21 mouse cellular contexts compared by ENCODE assay signal in genomic region chr4:105156281-105156680, GRCm38 (mm10). TPM values are rescaled to one million over a fixed set of nuclear protein-coding genes. Genes with fewer than 3 reads are reported as not detected.
DNase-seq lines count a peak whose midpoint lies in the region; ATAC-seq and TF ChIP-seq lines count a peak whose summit lies in the region.
"Had no signal": no experiment of that assay in that cellular context is flagged by ENCODE, and none has a peak within 500 bp of the region (broad histone marks: within the 10 kb centered on the region; RNA-seq: fewer than 3 reads in every experiment).

No protein-coding gene starts in this region.

- no peak overlapping the region for H3K9ac ChIP-seq in forebrain, embryonic 12.5 days
- H3K9ac ChIP-seq in forebrain, embryonic 15.5 days (replicated peaks) = no peak overlapping the region
- H3K9ac ChIP-seq in hindbrain, embryonic 14.5 days = no peak overlapping the region
- H3K9ac ChIP-seq in hindbrain, embryonic 16.5 days (ENCODE audit: low read depth, low read length) = no peak overlapping the region
- no peak overlapping the region for H3K9ac ChIP-seq in midbrain, embryonic 13.5 days (replicated peaks)
- H3K9ac ChIP-seq in midbrain, embryonic 15.5 days = no peak overlapping the region
- H3K9ac ChIP-seq: liver, postnatal 0 days had no signal

- H3K27me3 ChIP-seq in forebrain, embryonic 12.5 days = no peaks in the 10 kb centered on the region
- no peaks in the 10 kb centered on the region for H3K27me3 ChIP-seq in forebrain, embryonic 15.5 days
- H3K27me3 ChIP-seq in hindbrain, embryonic 14.5 days (ENCODE audit: control insufficient read depth, insufficient read depth, low read length) = no peaks in the 10 kb centered on the region
- no peaks in the 10 kb centered on the region for H3K27me3 ChIP-seq in hindbrain, embryonic 16.5 days (replicated peaks; ENCODE audit: control insufficient read depth, insufficient read depth, low read length)
- H3K27me3 ChIP-seq in midbrain, embryonic 13.5 days = no peaks in the 10 kb centered on the region
- no peaks in the 10 kb centered on the region for H3K27me3 ChIP-seq in midbrain, embryonic 15.5 days (replicated peaks)
- no peaks in the 10 kb centered on the region for H3K27me3 ChIP-seq in myocyte (ENCODE audit: control insufficient read depth, insufficient read depth, insufficient read length)

- H3K9me3 ChIP-seq in forebrain, embryonic 12.5 days = no peaks in the 10 kb centered on the region
- no peaks in the 10 kb centered on the region for H3K9me3 ChIP-seq in forebrain, embryonic 15.5 days
- H3K9me3 ChIP-seq in hindbrain, embryonic 14.5 days (ENCODE audit: control insufficient read depth, low read length) = no peaks in the 10 kb centered on the region
- no peaks in the 10 kb centered on the region for H3K9me3 ChIP-seq in hindbrain, embryonic 16.5 days (ENCODE audit: control insufficient read depth, low read length)
- no peaks in the 10 kb centered on the region for H3K9me3 ChIP-seq in midbrain, embryonic 13.5 days
- H3K9me3 ChIP-seq in midbrain, embryonic 15.5 days = no peaks in the 10 kb centered on the region

- peak overlapping the region; percentile 66; the same call in 1 of the 2 replicates for H3K4me2 ChIP-seq in forebrain, embryonic 12.5 days
- no peak overlapping the region for H3K4me2 ChIP-seq in forebrain, embryonic 15.5 days (replicated peaks)
- peak overlapping the region; percentile 78 for H3K4me2 ChIP-seq in hindbrain, embryonic 14.5 days (replicated peaks)
- no peak overlapping the region for H3K4me2 ChIP-seq in hindbrain, embryonic 16.5 days (ENCODE audit: low read length)
- H3K4me2 ChIP-seq in midbrain, embryonic 13.5 days (replicated peaks) = peak overlapping the region; percentile 68
- H3K4me2 ChIP-seq in midbrain, embryonic 15.5 days = no peak overlapping the region
- no peak overlapping the region for H3K4me2 ChIP-seq in myocyte (ENCODE audit: low read depth)

- no peak overlapping the region for H3K4me3 ChIP-seq in forebrain, embryonic 12.5 days (replicated peaks)
- H3K4me3 ChIP-seq in forebrain, embryonic 15.5 days = no peak overlapping the region
- H3K4me3 ChIP-seq in hindbrain, embryonic 14.5 days (replicated peaks; ENCODE audit: low read length) = no peak overlapping the region
- no peak overlapping the region for H3K4me3 ChIP-seq in hindbrain, embryonic 16.5 days (ENCODE audit: low read length)
- H3K4me3 ChIP-seq in midbrain, embryonic 13.5 days (replicated peaks) = no peak overlapping the region
- H3K4me3 ChIP-seq in midbrain, embryonic 15.5 days = no peak overlapping the region
- H3K4me3 ChIP-seq in myocyte = peak overlapping the region; percentile 93

- no peak for ATAC-seq in forebrain, embryonic 12.5 days (ENCODE audit: low FRiP score)
- no peak for ATAC-seq in forebrain, embryonic 15.5 days (replicated peaks)
- no peak for ATAC-seq in hindbrain, embryonic 14.5 days (ENCODE audit: low FRiP score)
- ATAC-seq in hindbrain, embryonic 16.5 days = no peak
- ATAC-seq in midbrain, embryonic 13.5 days = no peak
- no peak for ATAC-seq in midbrain, embryonic 15.5 days (replicated peaks)

- peak overlapping the region; percentile 98; the same call in 1 of the 2 replicates for H3K27ac ChIP-seq in forebrain, embryonic 12.5 days
- H3K27ac ChIP-seq in forebrain, embryonic 15.5 days (replicated peaks) = no peak overlapping the region
- H3K27ac ChIP-seq in hindbrain, embryonic 14.5 days = no peak overlapping the region
- H3K27ac ChIP-seq in hindbrain, embryonic 16.5 days (ENCODE audit: low read depth, low read length) = no peak overlapping the region
- H3K27ac ChIP-seq in midbrain, embryonic 13.5 days = no peak overlapping the region
- H3K27ac ChIP-seq in midbrain, embryonic 15.5 days = no peak overlapping the region

- TF ChIP-seq POLR2A in myocyte (IDR thresholded peaks at IDR 0.05; ENCODE audit: insufficient read length, low read depth) = no peak

- DNase-seq in hindbrain, embryonic 14.5 days (ENCODE audit: low spot score) = no peak
- DNase-seq in urinary bladder, postnatal 25 days (ENCODE audit: low spot score) = no peak
- DNase-seq: adrenal gland, postnatal 25 days; cerebellum, adult 8-10 months; cerebellum, postnatal 36 days; embryo, embryonic 11 days; gastrocnemius, postnatal 25 days; heart, adult 2 months; kidney, adult 2 months; kidney, postnatal 10 days; left cerebral cortex, postnatal 4 days; liver; liver, postnatal 0 days; right cerebral cortex, postnatal 14 days; spleen, adult 18-20 months had no signal

- no peak overlapping the region for H3ac ChIP-seq in myocyte (ENCODE audit: control insufficient read depth, insufficient read length)

- H3K36me3 ChIP-seq in forebrain, embryonic 12.5 days (replicated peaks) = peaks cover 7% of the 10 kb centered on the region; the same call in 1 of the 2 replicates
- H3K36me3 ChIP-seq in forebrain, embryonic 15.5 days = no peaks in the 10 kb centered on the region
- H3K36me3 ChIP-seq in hindbrain, embryonic 14.5 days (replicated peaks; ENCODE audit: control insufficient read depth, insufficient read depth) = no peaks in the 10 kb centered on the region
- H3K36me3 ChIP-seq in hindbrain, embryonic 16.5 days (ENCODE audit: control insufficient read depth, insufficient read depth, low read length) = no peaks in the 10 kb centered on the region
- H3K36me3 ChIP-seq in midbrain, embryonic 13.5 days = peaks cover under 1% of the 10 kb centered on the region; the same call in 1 of the 2 replicates
- no peaks in the 10 kb centered on the region for H3K36me3 ChIP-seq in midbrain, embryonic 15.5 days (replicated peaks)
- no peaks in the 10 kb centered on the region for H3K36me3 ChIP-seq in myocyte (ENCODE audit: control insufficient read depth, insufficient read depth)

- H3K79me2 ChIP-seq in myocyte (ENCODE audit: control insufficient read depth, insufficient read depth) = peaks cover 8% of the 10 kb centered on the region

- H3K4me1 ChIP-seq in forebrain, embryonic 12.5 days = peaks cover 28% of the 10 kb centered on the region
- H3K4me1 ChIP-seq in forebrain, embryonic 15.5 days = peaks cover 31% of the 10 kb centered on the region
- H3K4me1 ChIP-seq in hindbrain, embryonic 14.5 days (replicated peaks; ENCODE audit: control insufficient read depth, insufficient read depth, low read length) = peaks cover 21% of the 10 kb centered on the region
- peaks cover 7% of the 10 kb centered on the region; the same call in 1 of the 2 replicates for H3K4me1 ChIP-seq in hindbrain, embryonic 16.5 days (ENCODE audit: control insufficient read depth, insufficient read depth, low read depth, low read length)
- peaks cover 25% of the 10 kb centered on the region for H3K4me1 ChIP-seq in midbrain, embryonic 13.5 days (replicated peaks)
- H3K4me1 ChIP-seq in midbrain, embryonic 15.5 days = peaks cover 14% of the 10 kb centered on the region

- 83% methylated on average over 7 of the region's 7 CpGs for WGBS in forebrain, embryonic 12.5 days
- 68% methylated on average over 7 of the region's 7 CpGs for WGBS in forebrain, embryonic 15.5 days
- WGBS in hindbrain, embryonic 14.5 days = 74% methylated on average over 7 of the region's 7 CpGs
- WGBS in hindbrain, embryonic 16.5 days = 72% methylated on average over 7 of the region's 7 CpGs
- 72% methylated on average over 7 of the region's 7 CpGs for WGBS in midbrain, embryonic 13.5 days
- WGBS in midbrain, embryonic 15.5 days = 78% methylated on average over 7 of the region's 7 CpGs

TF ChIP-seq in myocyte, 11 proteins besides CTCF, POLR2A, EP300 and RAD21:
- no peak for TF ChIP-seq USF1 (IDR thresholded peaks at IDR 0.05; ENCODE audit: low read depth)
- TF ChIP-seq TCF3 (IDR thresholded peaks at IDR 0.05; ENCODE audit: insufficient read length, low read depth) = no peak
- TF ChIP-seq TCF12 (IDR thresholded peaks at IDR 0.05; ENCODE audit: insufficient read depth, poor library complexity, severe bottlenecking) = no peak
- no peak for TF ChIP-seq POLR2AphosphoS2 (IDR thresholded peaks at IDR 0.05; ENCODE audit: insufficient read length, low read depth)
- no peak for TF ChIP-seq REST (IDR thresholded peaks at IDR 0.05; ENCODE audit: insufficient read depth, insufficient read length)
- no peak for TF ChIP-seq MYOD1 (IDR thresholded peaks at IDR 0.05; ENCODE audit: control insufficient read depth in 1 of 3, insufficient read length in 2 of 3, low read depth in 2 of 3)
- TF ChIP-seq CEBPB (IDR thresholded peaks at IDR 0.05; ENCODE audit: insufficient read depth, poor library complexity, severe bottlenecking) = no peak
- no peak for TF ChIP-seq E2F4 (IDR thresholded peaks at IDR 0.05; ENCODE audit: insufficient read depth)
- TF ChIP-seq SRF (IDR thresholded peaks at IDR 0.05; ENCODE audit: control insufficient read depth, insufficient read length, low read depth) = no peak
- TF ChIP-seq MYOG (IDR thresholded peaks at IDR 0.05; ENCODE audit: control insufficient read depth in 1 of 3, insufficient read depth in 1 of 3, insufficient read length in 2 of 3, low read depth in 2 of 3) = no peak
- no peak for TF ChIP-seq MAX (IDR thresholded peaks at IDR 0.05; ENCODE audit: low read depth)

RNA-seq across cellular contexts. Expression of gene Plpp3, which starts 0.9 kb away (rescaled TPM):
- 84.9 and 90.4 TPM in 2 replicates for polyA plus RNA-seq in forebrain, embryonic 12.5 days (2016; fragmentation: Nextera tagmentation; extraction: Ambion mirVana)
- 74.4 and 75.6 TPM in 2 replicates for polyA plus RNA-seq in forebrain, embryonic 15.5 days (2015; fragmentation: Nextera tagmentation; extraction: Ambion mirVana)
- polyA plus RNA-seq in hindbrain, embryonic 14.5 days (2014; fragmentation: Nextera tagmentation; extraction: Ambion mirVana) = 68.6 and 69.9 TPM in 2 replicates
- polyA plus RNA-seq in hindbrain, embryonic 16.5 days (2015; fragmentation: Nextera tagmentation; extraction: Ambion mirVana) = 114 and 122 TPM in 2 replicates
- 58.5 TPM in 2 replicates for polyA plus RNA-seq in midbrain, embryonic 13.5 days (2015; fragmentation: Nextera tagmentation; extraction: Ambion mirVana)
- 66.3 and 81.9 TPM in 2 replicates for polyA plus RNA-seq in midbrain, embryonic 15.5 days (2015; fragmentation: Nextera tagmentation; extraction: Ambion mirVana)
- 12.7 TPM for polyA plus RNA-seq in myocyte (2012; fragmentation: generic; extraction: Trizol)

RNA-seq across cellular contexts. Expression of gene Prkaa2, which starts 46.6 kb away (rescaled TPM):
- polyA plus RNA-seq in forebrain, embryonic 12.5 days (2016; fragmentation: Nextera tagmentation; extraction: Ambion mirVana) = 5.5 and 6.3 TPM in 2 replicates
- polyA plus RNA-seq in forebrain, embryonic 15.5 days (2015; fragmentation: Nextera tagmentation; extraction: Ambion mirVana) = 11.2 and 11.5 TPM in 2 replicates
- polyA plus RNA-seq in hindbrain, embryonic 14.5 days (2014; fragmentation: Nextera tagmentation; extraction: Ambion mirVana) = 18.4 and 20.2 TPM in 2 replicates
- polyA plus RNA-seq in hindbrain, embryonic 16.5 days (2015; fragmentation: Nextera tagmentation; extraction: Ambion mirVana) = 13.5 and 15.1 TPM in 2 replicates
- polyA plus RNA-seq in midbrain, embryonic 13.5 days (2015; fragmentation: Nextera tagmentation; extraction: Ambion mirVana) = 9.8 and 11.1 TPM in 2 replicates
- 15.4 and 16.8 TPM in 2 replicates for polyA plus RNA-seq in midbrain, embryonic 15.5 days (2015; fragmentation: Nextera tagmentation; extraction: Ambion mirVana)
- polyA plus RNA-seq in myocyte (2012; fragmentation: generic; extraction: Trizol) = 2.2 TPM

Comparison
In these comparisons a context has a peak if more than half of its experiments do, and no peak if none do; other contexts are left out.
1. H3K4me2 ChIP-seq: peak in forebrain, embryonic 12.5 days (single experiment), hindbrain, embryonic 14.5 days (single experiment) and midbrain, embryonic 13.5 days (single experiment); none in forebrain, embryonic 15.5 days (single experiment), hindbrain, embryonic 16.5 days (single experiment), midbrain, embryonic 15.5 days (single experiment) and myocyte (single experiment).